Mouse (Mus musculus) embryonic facial prominence, embryonic 14.5 days (tissue): Measurements from ENCODE around the gene Gm10229. TPM values are rescaled to one million over a fixed set of nuclear protein-coding genes. Genes with fewer than 3 reads are reported as not detected.
"Not testable (repeated sequence)": the region's sequence is repeated elsewhere in the genome, so short reads cannot be mapped to it uniquely, and the experiment has no call there.

Experiments used
- ATAC-seq: fragments of 200-750 bp; cut with Nextera tagmentation; 2 replicates; pipeline ENCODE4 v1.8.0; 2017; ENCODE audit warnings: low read depth, moderate number of reproducible peaks, moderate TSS enrichment
- DNase-seq: peaks from one replicate; pipeline ENCODE4 v3.0.0-alpha.2; 2015; ENCODE audit warnings: low spot score
- H3K27ac ChIP-seq: fragments of 300-500 bp; sonication (generic); replicated peaks from 2 replicates; pipeline ENCODE4 v1.5.1; 2014; ENCODE audit warnings: low read depth, mild to moderate bottlenecking, low read length, moderate library complexity
- H3K27me3 ChIP-seq: fragments of 300-500 bp; sonication (generic); replicated peaks from 2 replicates; pipeline ENCODE4 v1.6.1; 2014; ENCODE audit warnings: low read length; ENCODE audit not compliant: control insufficient read depth, insufficient read depth
- H3K36me3 ChIP-seq: fragments of 300-500 bp; sonication (generic); 2 replicates; pipeline ENCODE4 v1.6.1; 2014; ENCODE audit warnings: low read length, mixed read lengths; ENCODE audit not compliant: control insufficient read depth, insufficient read depth
- H3K4me1 ChIP-seq: fragments of 300-500 bp; sonication (generic); 2 replicates; pipeline ENCODE4 v1.6.1; 2014; ENCODE audit warnings: antibody characterized with exemption, low read length; ENCODE audit not compliant: control insufficient read depth, insufficient read depth
- H3K4me2 ChIP-seq: fragments of 300-500 bp; sonication (generic); 2 replicates; pipeline ENCODE4 v1.6.1; 2014; ENCODE audit warnings: low read depth, mild to moderate bottlenecking, low read length, moderate library complexity, mixed read lengths
- H3K4me3 ChIP-seq: fragments of 300-500 bp; sonication (generic); 2 replicates; pipeline ENCODE4 v1.5.1; 2014; ENCODE audit warnings: low read depth, mild to moderate bottlenecking, low read length
- H3K9ac ChIP-seq: fragments of 300-500 bp; sonication (generic); 2 replicates; pipeline ENCODE4 v1.6.1; 2014; ENCODE audit warnings: low read depth, mild to moderate bottlenecking, low read length, moderate library complexity, mixed read lengths
- H3K9me3 ChIP-seq: fragments of 300-500 bp; sonication (generic); 2 replicates; pipeline ENCODE4 v1.6.1; 2016; ENCODE audit warnings: low read length; ENCODE audit not compliant: control insufficient read depth
- WGBS: fragments of 180-500 bp; shearing (Covaris S2); extraction: QIAGEN DNeasy Blood & Tissue Kit; methylation state at CpG from one replicate; pipeline ENCODE4 v1.1.7; 2014; 5-methylcytosine and 5-hydroxymethylcytosine counted together
- polyA plus RNA-seq: library from polyadenylated mRNA; unstranded; fragments of >200 nt; fragmentation: Nextera tagmentation; extraction: Ambion mirVana; gene quantifications from 2 replicates; pipeline ENCODE4 v1.2.1, GENCODE M21; 2014

The Gm10229 gene
- polyA plus RNA-seq: 0.33 TPM in 1 of 2 replicates, not detected in the other

GRCm38 (mm10) chr16:89014984-89015383 is at the start of gene Gm10229:
Gene Gm10229, plus strand, starts transcription at chr16:89015284.
- not testable (repeated sequence) for H3K27ac ChIP-seq, H3K27me3 ChIP-seq, H3K4me2 ChIP-seq, H3K4me3 ChIP-seq, DNase-seq, H3K9ac ChIP-seq, H3K36me3 ChIP-seq, H3K9me3 ChIP-seq, ATAC-seq, H3K4me1 ChIP-seq
- 75% methylated on average over 1 of the region's 3 CpGs for WGBS

- ATAC-seq (no peak), DNase-seq (no peak)
- WGBS: 77% methylated on average over 5 of the region's 5 CpGs
These were observed 4.4 kb upstream of the Gm10229 start, which contains the start of gene Krtap22-2 for GRCm38 (mm10) chr16:89010659-89011058. Gene Krtap22-2, minus strand, starts transcription at chr16:89010759.

GRCm38 (mm10) chr16:89013973-89014372 is 1.1 kb upstream of the Gm10229 start:
- H3K4me3 ChIP-seq: no peak overlapping the region
- no peak for ATAC-seq
- WGBS: 96% methylated on average over 3 of the region's 3 CpGs
- DNase-seq: no peak
- H3K36me3 ChIP-seq: no peaks in the 10 kb centered on the region
- no peaks in the 10 kb centered on the region for H3K27me3 ChIP-seq
- no peak overlapping the region for H3K27ac ChIP-seq
- H3K9me3 ChIP-seq: no peaks in the 10 kb centered on the region
- H3K4me2 ChIP-seq: no peak overlapping the region
- H3K9ac ChIP-seq: no peak overlapping the region
- H3K4me1 ChIP-seq: no peaks in the 10 kb centered on the region

More at GRCm38 (mm10) chr16:89010659-89011058, 4.4 kb upstream of the Gm10229 start, which contains the start of gene Krtap22-2:
- no peak within 1 kb of the TSS for H3K4me3 ChIP-seq
- no peaks in the 10 kb centered on the region for H3K27me3 ChIP-seq
- no peaks in the 10 kb centered on the region for H3K9me3 ChIP-seq
- no peak within 1 kb of the TSS for H3K9ac ChIP-seq
- no peaks in the 10 kb centered on the region for H3K36me3 ChIP-seq
- no peak within 1 kb of the TSS for H3K27ac ChIP-seq
- H3K4me1 ChIP-seq: no peaks in the 10 kb centered on the region
- H3K4me2 ChIP-seq: no peak within 1 kb of the TSS

- not testable (repeated sequence) for H3K4me1 ChIP-seq, ATAC-seq, H3K9me3 ChIP-seq, H3K27ac ChIP-seq, H3K4me3 ChIP-seq, DNase-seq, H3K4me2 ChIP-seq, H3K27me3 ChIP-seq, H3K36me3 ChIP-seq, H3K9ac ChIP-seq
- 96% methylated on average over 3 of the region's 3 CpGs for WGBS
These were observed 16.3 kb downstream of the Gm10229 start, which contains the start of gene Krtap6-1 for GRCm38 (mm10) chr16:89031399-89031798. Gene Krtap6-1, plus strand, starts transcription at chr16:89031699.

GRCm38 (mm10) chr16:89041372-89041771 is 26.3 kb downstream of the Gm10229 start, which contains the start of gene Gm10228:
Gene Gm10228, minus strand, starts transcription at chr16:89041472.
- not testable (repeated sequence) for H3K27me3 ChIP-seq, H3K36me3 ChIP-seq, H3K4me1 ChIP-seq, H3K9me3 ChIP-seq, DNase-seq, H3K4me3 ChIP-seq, H3K4me2 ChIP-seq, ATAC-seq, H3K9ac ChIP-seq, H3K27ac ChIP-seq
- WGBS: 77% methylated on average over 2 of the region's 4 CpGs

DNA sequence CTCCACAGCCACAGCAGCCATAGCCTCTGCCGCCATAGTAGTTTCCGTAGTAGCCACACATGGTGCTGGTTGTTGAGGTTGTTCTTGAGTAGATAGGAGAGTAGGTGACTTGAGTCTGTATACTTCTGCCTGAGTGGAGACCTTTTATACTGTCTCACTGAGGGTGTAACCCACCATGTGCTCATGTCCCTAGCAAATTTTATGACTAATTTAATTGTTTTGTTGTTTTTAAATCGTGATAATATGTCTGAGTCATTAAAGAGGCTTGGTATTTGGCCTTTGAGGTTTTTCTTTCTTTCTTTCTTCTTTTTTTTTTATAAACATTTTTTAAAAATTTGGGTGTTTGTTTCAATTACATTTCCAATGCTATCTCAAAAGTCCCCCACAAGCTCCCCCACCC is 32.7 kb downstream of the Gm10229 start, which contains the start of gene Krtap6-5:
Krtap6-5 (minus strand) TSS at position 101 of the 400 bp plus-strand sequence.
- no peaks in the 10 kb centered on the region for H3K4me1 ChIP-seq
- 84% methylated on average over 3 of the region's 3 CpGs for WGBS
- H3K9ac ChIP-seq: no peak within 1 kb of the TSS
- no peaks in the 10 kb centered on the region for H3K27me3 ChIP-seq
- ATAC-seq (no peak), DNase-seq (no peak)
- no peaks in the 10 kb centered on the region for H3K9me3 ChIP-seq
- H3K27ac ChIP-seq: no peak within 1 kb of the TSS
- no peak within 1 kb of the TSS for H3K4me3 ChIP-seq
- no peaks in the 10 kb centered on the region for H3K36me3 ChIP-seq
- no peak within 1 kb of the TSS for H3K4me2 ChIP-seq

- not testable (repeated sequence) for H3K36me3 ChIP-seq, H3K27me3 ChIP-seq, H3K9ac ChIP-seq, H3K4me2 ChIP-seq, H3K9me3 ChIP-seq, H3K4me1 ChIP-seq, DNase-seq, ATAC-seq, H3K27ac ChIP-seq, H3K4me3 ChIP-seq
- WGBS: no CpG with 5 or more reads among the region's 2 CpGs
These were observed 48.8 kb downstream of the Gm10229 start, which contains the start of gene 1110025L11Rik for GRCm38 (mm10) chr16:89063902-89064301. Gene 1110025L11Rik, minus strand, starts transcription at chr16:89064002.
